Mouse (Mus musculus) liver, postnatal 0 days (tissue): ENCODE data around the gene Fxyd7.
A peak's percentile ranks its signal among the peaks of the same experiment; 100 is the strongest.

Experiments used
- CTCF ChIP-seq: sonication (generic); IDR thresholded peaks from 2 replicates; pipeline ENCODE4 v1.5.1; 2016; ENCODE audit warnings: antibody characterized with exemption, low read depth
- EP300 ChIP-seq: IDR thresholded peaks from 2 replicates; pipeline ENCODE4 v1.6.1; 2016; ENCODE audit warnings: antibody characterized with exemption, low read depth, mild to moderate bottlenecking

DNA sequence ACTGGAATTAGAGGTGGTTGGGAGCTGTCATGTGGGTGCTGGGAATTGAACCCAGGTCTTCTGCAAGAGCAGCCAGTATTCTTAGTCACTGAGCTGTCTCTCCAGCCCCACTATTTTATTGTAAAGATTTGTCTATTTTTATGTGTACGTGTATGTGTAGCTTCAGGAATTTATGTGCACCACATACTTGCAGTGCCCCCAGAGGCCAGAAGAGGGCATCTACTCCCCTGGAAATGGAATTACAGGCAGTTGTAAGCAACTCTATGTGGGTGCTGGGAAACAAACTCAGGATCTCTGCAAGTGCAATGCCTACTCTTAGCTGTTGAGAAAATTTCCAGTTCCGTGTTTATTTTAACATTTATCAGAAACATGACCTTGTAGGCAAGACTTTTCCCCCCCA is 54.8 kb downstream of the Fxyd7 start:
- TF ChIP-seq CTCF (peak; percentile 31), EP300 (no peak)
